Comparison of ENCODE assay signal across 19 mouse cellular contexts in genomic region chr19:26858427-26859194, GRCm38 (mm10). TPM values are rescaled to one million over a fixed set of nuclear protein-coding genes. Genes with fewer than 3 reads are reported as not detected.
DNase-seq lines count a peak whose midpoint lies in the region; ATAC-seq and TF ChIP-seq lines count a peak whose summit lies in the region.
"Had no signal": no experiment of that assay in that cellular context is flagged by ENCODE, and none has a peak within 500 bp of the region (broad histone marks: within the 10 kb centered on the region; RNA-seq: fewer than 3 reads in every experiment).

No protein-coding gene starts in this region.

- H3K9ac ChIP-seq in kidney, embryonic 14.5 days (ENCODE audit: low read depth, low read length): no peak overlapping the region
- no peak overlapping the region for H3K9ac ChIP-seq in forebrain, embryonic 15.5 days (replicated peaks)
- no peak overlapping the region for H3K9ac ChIP-seq in hindbrain, embryonic 16.5 days (ENCODE audit: low read depth, low read length)
- H3K9ac ChIP-seq: embryonic facial prominence, embryonic 13.5 days; limb, embryonic 12.5 days; lung, embryonic 15.5 days; neural tube, embryonic 12.5 days had no signal

- no peak for TF ChIP-seq CTCF in brain, embryonic 14.5 days (IDR thresholded peaks at IDR 0.05; ENCODE audit: borderline replicate concordance, extremely low read depth, insufficient read depth, insufficient read length)

- peak overlapping the region; percentile 71 for H3K27ac ChIP-seq in kidney, embryonic 14.5 days (ENCODE audit: low read depth, low read length)
- no peak overlapping the region for H3K27ac ChIP-seq in forebrain, embryonic 15.5 days (replicated peaks)
- H3K27ac ChIP-seq in hindbrain, embryonic 16.5 days (ENCODE audit: low read depth, low read length): no peak overlapping the region
- H3K27ac ChIP-seq: embryonic facial prominence, embryonic 13.5 days; limb, embryonic 12.5 days; lung, embryonic 15.5 days; neural tube, embryonic 12.5 days had no signal

- no peaks in the 10 kb centered on the region for H3K36me3 ChIP-seq in kidney, embryonic 14.5 days (ENCODE audit: control insufficient read depth, insufficient read depth, low read length)
- H3K36me3 ChIP-seq in forebrain, embryonic 15.5 days: no peaks in the 10 kb centered on the region
- no peaks in the 10 kb centered on the region for H3K36me3 ChIP-seq in hindbrain, embryonic 16.5 days (ENCODE audit: control insufficient read depth, insufficient read depth, low read length)
- H3K36me3 ChIP-seq: embryonic facial prominence, embryonic 13.5 days; limb, embryonic 12.5 days; lung, embryonic 15.5 days; neural tube, embryonic 12.5 days had no signal

- no peak overlapping the region for H3K4me2 ChIP-seq in kidney, embryonic 14.5 days (replicated peaks; ENCODE audit: low read depth, low read length)
- H3K4me2 ChIP-seq in forebrain, embryonic 15.5 days (replicated peaks): no peak overlapping the region
- H3K4me2 ChIP-seq in hindbrain, embryonic 16.5 days (ENCODE audit: low read length): no peak overlapping the region
- H3K4me2 ChIP-seq: embryonic facial prominence, embryonic 13.5 days; limb, embryonic 12.5 days; lung, embryonic 15.5 days; neural tube, embryonic 12.5 days had no signal

- DNase-seq in kidney, adult 9 months: no peak
- DNase-seq in brain, embryonic 14.5 days (ENCODE audit: low read depth): peak; percentile 52
- no peak for DNase-seq in gastrocnemius, postnatal 14 days
- no peak for DNase-seq in layer of hippocampus, adult 11-12 months (ENCODE audit: low spot score)
- no peak for DNase-seq in gastrocnemius, postnatal 25 days
- DNase-seq: cerebellum, postnatal 25 days; kidney, adult 8-10 months had no signal

- H3K9me3 ChIP-seq in kidney, embryonic 14.5 days (ENCODE audit: control insufficient read depth, low read length): no peaks in the 10 kb centered on the region
- H3K9me3 ChIP-seq in forebrain, embryonic 15.5 days: no peaks in the 10 kb centered on the region
- H3K9me3 ChIP-seq in hindbrain, embryonic 16.5 days (ENCODE audit: control insufficient read depth, low read length): no peaks in the 10 kb centered on the region
- H3K9me3 ChIP-seq: embryonic facial prominence, embryonic 13.5 days; limb, embryonic 12.5 days; lung, embryonic 15.5 days; neural tube, embryonic 12.5 days had no signal

- intact Hi-C loops in gastrocnemius, postnatal 14 days (cut with DNase I; ENCODE audit: low total_unique reads): no loop called here

- H3K4me1 ChIP-seq in kidney, embryonic 14.5 days (ENCODE audit: control insufficient read depth, insufficient read depth, low read length): 0 out of 2 replicates have a peak, but pooled peaks cover 1% of the 10 kb centered on the region
- no peaks in the 10 kb centered on the region for H3K4me1 ChIP-seq in forebrain, embryonic 15.5 days
- H3K4me1 ChIP-seq in hindbrain, embryonic 16.5 days (ENCODE audit: control insufficient read depth, insufficient read depth, low read depth, low read length): peaks cover 3% of the 10 kb centered on the region; the same call in 1 of the 2 replicates
- H3K4me1 ChIP-seq: limb, embryonic 12.5 days had no signal

- peak; percentile 54; the same call in 1 of the 2 replicates for ATAC-seq in kidney, embryonic 14.5 days (ENCODE audit: low FRiP score, low TSS enrichment)
- 0 out of 2 replicates have a peak, but pooled peaks have one; percentile 19 for ATAC-seq in forebrain, embryonic 15.5 days (replicated peaks)
- 0 out of 2 replicates have a peak, but pooled peaks have one; percentile 27 for ATAC-seq in hindbrain, embryonic 16.5 days

- WGBS in kidney, embryonic 14.5 days: 70% methylated on average over 12 of the region's 12 CpGs
- 67% methylated on average over 12 of the region's 12 CpGs for WGBS in forebrain, embryonic 15.5 days
- 65% methylated on average over 12 of the region's 12 CpGs for WGBS in hindbrain, embryonic 16.5 days

- H3K4me3 ChIP-seq in kidney, embryonic 14.5 days (ENCODE audit: low read length): no peak overlapping the region
- H3K4me3 ChIP-seq in forebrain, embryonic 15.5 days: no peak overlapping the region
- H3K4me3 ChIP-seq in hindbrain, embryonic 16.5 days (ENCODE audit: low read length): no peak overlapping the region
- H3K4me3 ChIP-seq: embryonic facial prominence, embryonic 13.5 days; limb, embryonic 12.5 days; lung, embryonic 15.5 days; neural tube, embryonic 12.5 days had no signal

- H3K27me3 ChIP-seq in kidney, embryonic 14.5 days (ENCODE audit: control insufficient read depth, insufficient read depth, low read length): no peaks in the 10 kb centered on the region
- no peaks in the 10 kb centered on the region for H3K27me3 ChIP-seq in forebrain, embryonic 15.5 days
- no peaks in the 10 kb centered on the region for H3K27me3 ChIP-seq in hindbrain, embryonic 16.5 days (replicated peaks; ENCODE audit: control insufficient read depth, insufficient read depth, low read length)
- H3K27me3 ChIP-seq: embryonic facial prominence, embryonic 13.5 days; limb, embryonic 12.5 days; lung, embryonic 15.5 days; neural tube, embryonic 12.5 days had no signal

- TF ChIP-seq POLR2A in brain, embryonic 14.5 days (IDR thresholded peaks at IDR 0.05; ENCODE audit: borderline replicate concordance, extremely low read depth, insufficient read depth, insufficient read length, poor library complexity, severe bottlenecking): no peak

RNA-seq across cellular contexts. Expression of gene Gm815, which starts 27.1 kb away (rescaled TPM):
- polyA plus RNA-seq in kidney, embryonic 14.5 days (2014; fragmentation: Nextera tagmentation; extraction: Ambion mirVana): not detected in 2 replicates
- not detected in 2 replicates for polyA plus RNA-seq in brain, embryonic 14.5 days (2012; rRNA removed)
- not detected in 2 replicates for polyA plus RNA-seq in forebrain, embryonic 15.5 days (2015; fragmentation: Nextera tagmentation; extraction: Ambion mirVana)
- polyA plus RNA-seq in hindbrain, embryonic 16.5 days (2015; fragmentation: Nextera tagmentation; extraction: Ambion mirVana): not detected in 2 replicates
- not detected for total RNA-seq in gastrocnemius, postnatal 14 days (2021)
- total RNA-seq in gastrocnemius, postnatal 25 days (2021): not detected
- total RNA-seq: adrenal gland, adult 18-20 months; heart, postnatal 14 days; layer of hippocampus, postnatal 25 days; megakaryocyte, adult 5-6 weeks had no signal
- polyA plus RNA-seq: embryonic facial prominence, embryonic 13.5 days; limb, embryonic 12.5 days; lung, embryonic 15.5 days; neural tube, embryonic 12.5 days; thymus, postnatal 0 days had no signal
